Mouse (Mus musculus) stomach, postnatal 0 days (tissue): ENCODE data around the gene Appl2.

Experiments
- CTCF ChIP-seq: IDR thresholded peaks from 2 replicates; pipeline ENCODE4 v1.5.1; 2016; ENCODE audit warnings: antibody characterized with exemption, low read depth, mild to moderate bottlenecking, moderate library complexity
- EP300 ChIP-seq: optimal IDR thresholded peaks from 2 replicates; pipeline ENCODE3; 2016; ENCODE audit warnings: antibody characterized with exemption

DNA sequence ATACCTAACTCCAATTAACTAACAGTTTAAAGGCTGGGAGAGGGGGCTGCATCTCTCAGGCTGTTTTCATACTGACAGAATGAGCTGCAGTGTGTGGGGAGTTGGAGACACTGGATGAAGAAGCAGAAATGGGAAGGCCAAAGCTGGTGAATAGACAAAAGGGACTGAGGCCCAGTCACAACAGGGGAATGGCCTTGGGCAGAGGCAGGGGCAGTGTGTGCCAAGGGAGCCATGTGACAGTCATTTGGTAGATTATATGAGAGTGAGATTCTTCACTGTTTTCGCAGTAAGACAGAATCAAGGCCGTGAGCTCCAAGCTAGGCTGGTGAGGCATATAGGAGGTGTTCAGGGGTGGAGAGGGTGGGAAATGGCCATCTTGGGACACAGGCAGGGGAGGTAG lies 6.1 kb upstream of the Appl2 start:
- TF ChIP-seq CTCF (no peak), EP300 (no peak)
